Mouse (Mus musculus): ENCODE results near the gene Mknk2.

Mknk2 gene

GRCm38 (mm10) chr10:80671936-80672690 is 5.8 kb downstream of the Mknk2 start:
- in situ Hi-C loops (cut with MboI, MseI): no loop called here

- in situ Hi-C loops (cut with MboI, MseI): no loop called here
Measured at GRCm38 (mm10) chr10:80671251-80671650, 6.7 kb downstream of the Mknk2 start.

- in situ Hi-C loops (cut with MboI, MseI): no loop called here
Measured at GRCm38 (mm10) chr10:80670531-80670930, 7.4 kb downstream of the Mknk2 start.

GRCm38 (mm10) chr10:80669737-80670485 is 8.0 kb downstream of the Mknk2 start:
- in situ Hi-C loops (cut with MboI, MseI): no loop called here

GRCm38 (mm10) chr10:80669018-80669417 is 8.9 kb downstream of the Mknk2 start:
- in situ Hi-C loops (cut with MboI, MseI): no loop called here

- in situ Hi-C loops (cut with MboI, MseI): no loop called here
Measured at GRCm38 (mm10) chr10:80668614-80669013, 9.3 kb downstream of the Mknk2 start.

- in situ Hi-C loops (cut with MboI, MseI): no loop called here
Measured at GRCm38 (mm10) chr10:80666837-80667412, 11.0 kb downstream of the Mknk2 start.

GRCm38 (mm10) chr10:80665981-80666733 is 11.8 kb downstream of the Mknk2 start:
- in situ Hi-C loops (cut with MboI, MseI): no loop called here

- in situ Hi-C loops (cut with MboI, MseI): no loop called here
Measured at GRCm38 (mm10) chr10:80665459-80665858, 12.5 kb downstream of the Mknk2 start.

GRCm38 (mm10) chr10:80665016-80665380 is 12.9 kb downstream of the Mknk2 start:
- in situ Hi-C loops (cut with MboI, MseI): no loop called here

GRCm38 (mm10) chr10:80664197-80665015 is 13.5 kb downstream of the Mknk2 start:
- in situ Hi-C loops (cut with MboI, MseI): no loop called here

- in situ Hi-C loops (cut with MboI, MseI): no loop called here
Measured at GRCm38 (mm10) chr10:80663485-80664196, 14.3 kb downstream of the Mknk2 start.

- in situ Hi-C loops (cut with MboI, MseI): no loop called here
Measured at GRCm38 (mm10) chr10:80661149-80661548, 16.8 kb downstream of the Mknk2 start.

GRCm38 (mm10) chr10:80659213-80659612 is 18.7 kb downstream of the Mknk2 start:
- in situ Hi-C loops (cut with MboI, MseI): loop anchor here in 1 of 2 experiments (5.0 kb wide), 1 partner anchor 43 kb away; the partner anchor contains the start of genes Izumo4 and Mob3a

GRCm38 (mm10) chr10:80658841-80659202 is 19.1 kb downstream of the Mknk2 start:
- in situ Hi-C loops (cut with MboI, MseI): loop anchor here in 1 of 2 experiments (5.0 kb wide), 1 partner anchor 43 kb away; the partner anchor contains the start of genes Izumo4 and Mob3a

- in situ Hi-C loops (cut with MboI, MseI): loop anchor here in 1 of 2 experiments (5.0 kb wide), 1 partner anchor 44 kb away; the partner anchor contains the start of genes Izumo4 and Mob3a
Measured at GRCm38 (mm10) chr10:80658194-80658840, 19.6 kb downstream of the Mknk2 start.

GRCm38 (mm10) chr10:80656863-80657623 is 20.9 kb downstream of the Mknk2 start, which contains the start of gene Btbd2:
Gene Btbd2, minus strand, starts transcription at chr10:80657071.
- in situ Hi-C loops (cut with MboI, MseI): loop anchor here in 1 of 2 experiments (5.0 kb wide), 1 partner anchor 45 kb away; the partner anchor contains the start of genes Izumo4 and Mob3a

- in situ Hi-C loops (cut with MboI, MseI): loop anchor here in 1 of 2 experiments (5.0 kb wide), 1 partner anchor 46 kb away; the partner anchor contains the start of genes Izumo4 and Mob3a
Measured at GRCm38 (mm10) chr10:80656130-80656862, 21.6 kb downstream of the Mknk2 start.

Data from T-helper 17 cell (primary cell).